Mouse (Mus musculus): Measurements from ENCODE around the gene Ccdc136.

The Ccdc136 gene

DNA sequence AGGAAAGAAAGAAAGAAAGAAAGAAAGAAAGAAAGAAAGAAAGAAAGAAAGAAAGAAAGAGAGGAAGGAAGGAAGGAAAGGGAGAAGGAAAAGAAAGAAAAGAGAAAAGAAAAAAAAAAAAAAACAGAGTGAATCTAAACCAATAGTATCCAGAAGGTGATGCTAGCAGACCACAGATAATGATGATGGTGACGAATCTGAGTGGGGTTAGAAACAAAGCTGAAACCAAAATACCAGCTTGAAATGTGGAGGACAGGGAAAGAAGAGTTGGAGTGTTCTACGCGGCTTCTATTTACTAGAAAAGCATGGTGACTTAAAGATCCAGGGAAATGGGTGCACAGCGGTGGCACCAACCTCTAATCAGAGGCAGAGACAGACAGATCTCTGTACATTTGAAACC, 4.3 kb upstream of the Ccdc136 start:
- DNase-seq (ENCODE audit: low read depth, low spot score): no peak

DNA sequence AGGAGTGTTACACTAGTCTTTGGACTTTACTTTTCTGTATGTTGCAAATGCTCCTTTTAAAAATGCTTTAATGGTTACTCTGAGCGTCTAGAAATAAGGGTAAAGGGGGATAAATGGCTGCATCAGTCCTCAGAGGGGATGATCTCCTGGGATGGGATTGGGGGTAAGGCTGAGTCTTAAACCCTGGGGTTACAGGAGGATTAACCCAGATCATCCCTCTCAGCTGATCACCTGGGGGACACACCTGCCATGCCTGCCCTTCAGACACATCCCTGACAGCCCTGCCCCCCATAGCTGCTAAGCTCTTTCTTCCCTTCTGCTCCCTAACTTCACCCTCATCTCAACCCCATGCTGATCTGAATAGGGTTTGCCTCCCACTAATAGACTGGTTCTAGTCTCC, 1.8 kb upstream of the Ccdc136 start:
- peak; percentile 71 for DNase-seq (ENCODE audit: low read depth, low spot score)

DNA sequence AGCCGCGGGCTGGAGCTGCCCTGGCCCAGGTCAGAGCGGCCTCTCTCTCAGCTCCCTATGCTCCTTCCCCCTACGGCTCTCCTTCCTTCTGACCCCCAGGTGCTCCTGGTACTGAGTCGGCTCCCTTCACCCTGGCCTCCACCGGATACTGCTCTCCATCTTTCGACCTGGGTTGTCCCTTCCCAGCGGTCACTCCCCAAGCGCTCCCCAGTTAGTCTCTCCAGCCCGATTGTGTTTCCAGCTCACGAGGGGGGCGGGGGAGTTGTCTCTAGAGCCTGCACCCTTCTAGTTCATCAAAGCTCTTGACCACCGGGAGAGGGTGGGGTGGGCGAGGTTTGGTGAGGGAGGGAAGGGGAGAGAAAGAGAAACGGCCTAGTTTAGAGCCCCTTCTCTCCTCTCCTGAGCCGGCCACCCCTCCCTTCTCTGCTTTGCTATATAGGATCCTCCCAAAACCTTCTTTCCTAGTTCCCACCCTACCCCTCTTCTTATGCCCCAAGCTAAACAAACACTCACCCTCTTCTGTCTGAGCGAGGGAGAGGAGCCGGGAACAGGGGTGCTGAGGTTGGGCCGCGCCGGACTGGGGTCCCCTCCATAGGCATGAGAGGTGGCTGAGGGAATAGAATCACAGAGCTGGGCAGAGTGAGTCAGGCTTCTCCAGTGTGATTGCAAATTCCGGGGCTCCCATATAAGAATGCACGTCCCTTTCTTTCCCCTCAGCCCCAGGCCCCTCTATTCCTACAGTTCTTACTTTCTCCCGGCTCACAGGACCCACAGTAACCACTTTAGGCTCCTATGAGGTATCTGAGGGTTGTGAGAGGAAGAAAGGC, 818 bp downstream of the Ccdc136 start:
- no peak for DNase-seq (ENCODE audit: low read depth, low spot score)

DNA sequence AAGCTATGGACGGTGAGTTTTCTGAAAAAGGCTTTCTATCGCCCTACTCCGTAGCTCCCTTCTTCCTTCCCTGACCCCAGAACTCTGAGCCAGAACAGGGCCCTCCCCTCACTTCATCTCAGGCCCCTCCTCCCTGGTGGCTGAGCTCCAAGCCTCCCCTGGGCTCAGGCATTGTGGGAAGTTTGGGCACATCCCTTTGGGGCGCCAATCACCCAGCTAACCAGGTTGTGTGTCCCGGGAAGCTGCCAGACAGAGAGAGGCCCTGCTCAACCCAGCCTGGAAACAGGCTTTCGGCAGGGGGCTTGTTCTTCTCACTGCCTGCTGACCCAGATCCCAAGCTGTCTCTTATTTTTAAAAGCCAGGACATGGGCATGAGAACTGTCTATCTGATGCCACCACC, 1.5 kb downstream of the Ccdc136 start:
- no peak for DNase-seq (ENCODE audit: low read depth, low spot score)

GRCm38 (mm10) chr6:29399851-29400250, 3.7 kb downstream of the Ccdc136 start:
- DNase-seq (ENCODE audit: low read depth, low spot score): no peak

DNA sequence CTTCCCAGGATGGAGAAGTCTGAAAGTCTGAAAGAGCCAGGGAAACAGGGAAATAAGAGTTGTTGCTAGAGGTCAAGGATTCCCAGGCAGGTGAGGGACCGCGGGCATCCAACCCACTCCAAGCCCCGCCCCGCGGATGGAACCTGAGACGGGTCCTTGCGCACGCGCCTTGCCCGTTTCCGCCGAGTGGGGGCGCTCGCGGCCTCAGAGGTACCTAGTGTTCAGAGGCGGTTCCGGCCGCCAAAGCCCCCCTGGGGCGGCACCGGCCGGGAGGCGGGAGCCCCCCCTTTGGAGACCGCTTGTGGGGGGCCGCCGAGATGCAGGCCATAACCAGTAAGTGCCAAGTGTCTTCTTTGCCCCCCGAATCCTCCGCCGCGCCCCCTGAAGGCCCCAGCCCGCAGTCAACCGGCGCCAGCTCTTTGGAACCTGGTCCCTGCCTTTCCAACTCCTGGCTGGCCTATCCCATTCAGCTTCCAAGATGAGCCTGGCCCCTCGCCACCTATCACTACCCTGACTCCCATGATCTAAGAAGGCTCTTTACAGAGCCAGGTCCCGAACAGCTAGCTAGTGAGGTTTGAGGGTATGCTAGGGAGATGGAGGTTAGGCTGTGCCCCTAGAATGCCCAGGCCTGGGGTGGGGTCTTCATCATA, 6.7 kb downstream of the Ccdc136 start:
- no peak for DNase-seq (ENCODE audit: low read depth, low spot score)

DNA sequence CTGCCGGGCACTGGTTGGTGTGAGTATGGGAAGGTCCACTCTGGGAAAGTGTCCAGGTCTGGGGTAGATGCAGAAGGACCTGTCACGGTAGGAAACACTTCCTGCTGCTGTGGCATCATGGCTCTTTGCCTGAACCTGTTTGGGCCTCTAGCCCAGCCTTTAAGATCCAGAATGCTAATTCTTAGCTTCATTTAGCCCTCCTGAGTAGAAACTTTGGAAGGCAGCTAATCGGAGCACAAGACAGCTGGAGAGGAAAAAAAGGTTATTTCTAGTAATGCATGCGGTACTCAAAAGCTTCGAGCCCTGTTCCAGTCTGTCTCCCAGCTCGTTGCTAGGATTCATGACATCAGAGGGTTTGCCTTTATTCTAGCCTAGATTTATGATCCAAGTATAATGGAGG, 10.3 kb downstream of the Ccdc136 start:
- DNase-seq (ENCODE audit: low read depth, low spot score): no peak

- no peak for DNase-seq (ENCODE audit: low read depth, low spot score)
Measured at GRCm38 (mm10) chr6:29415446-29415845, 19.3 kb downstream of the Ccdc136 start.

DNA sequence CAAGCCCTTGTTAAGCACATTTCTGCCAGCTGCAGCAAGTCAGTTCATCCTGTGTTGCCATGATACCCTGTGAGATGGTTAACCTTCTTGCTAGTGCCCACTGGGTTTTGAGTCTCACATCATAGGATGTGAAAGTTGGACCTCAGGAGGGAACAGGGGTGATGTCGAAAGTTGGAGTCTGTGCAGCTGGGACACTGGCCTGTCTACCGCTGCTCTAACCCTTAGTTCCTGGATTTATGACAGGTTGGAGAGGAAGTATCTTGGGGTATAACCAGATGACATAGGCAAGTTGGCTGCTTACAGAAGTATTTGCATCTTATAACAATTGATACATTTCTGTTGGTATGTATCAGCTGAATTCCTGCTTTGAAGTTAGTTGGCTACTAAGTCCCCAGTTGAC, 24.5 kb downstream of the Ccdc136 start:
- DNase-seq (ENCODE audit: low read depth, low spot score): no peak

DNA sequence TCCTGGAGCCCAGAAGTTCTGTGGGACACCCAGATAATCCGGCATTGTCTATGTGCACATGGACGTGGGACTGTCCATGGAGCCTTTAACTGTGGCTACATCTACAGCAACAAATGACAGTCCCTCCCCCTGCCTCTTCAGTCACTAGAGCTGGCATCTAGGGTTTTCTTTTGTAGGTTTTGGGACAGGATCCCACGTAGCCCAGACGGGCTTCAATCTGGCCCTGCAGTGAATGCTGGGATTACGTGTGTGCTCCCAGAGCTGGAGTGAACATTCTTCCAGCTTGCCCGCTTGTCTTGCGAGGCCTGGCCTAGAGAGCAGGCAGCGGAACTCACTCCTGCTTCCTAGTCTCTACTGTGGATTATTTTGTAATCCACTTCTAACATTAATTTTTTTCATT, 29.0 kb downstream of the Ccdc136 start:
- no peak for DNase-seq (ENCODE audit: low read depth, low spot score)

- DNase-seq (ENCODE audit: low read depth, low spot score): no peak
Measured at GRCm38 (mm10) chr6:29426331-29426730, 30.2 kb downstream of the Ccdc136 start.

DNA sequence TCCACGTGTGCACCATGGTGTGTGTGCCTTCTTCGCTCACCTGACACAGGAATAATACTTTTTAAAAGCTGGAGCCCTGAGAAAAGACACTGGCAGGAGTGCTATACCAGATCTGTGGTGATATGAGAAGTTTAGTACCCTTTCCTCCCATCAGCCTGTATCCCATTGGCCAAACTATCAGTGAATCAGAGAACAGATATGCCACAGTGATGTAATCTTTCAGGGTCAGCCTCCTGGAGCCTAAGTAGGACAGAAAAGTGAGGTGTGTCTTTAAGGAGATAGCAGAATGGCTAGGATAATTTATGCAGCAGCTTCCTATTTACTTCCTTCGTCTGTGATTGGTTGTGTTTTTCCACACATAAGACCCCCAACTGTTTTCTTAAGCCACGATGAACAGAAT, 32.1 kb downstream of the Ccdc136 start:
- DNase-seq (ENCODE audit: low read depth, low spot score): no peak

DNA sequence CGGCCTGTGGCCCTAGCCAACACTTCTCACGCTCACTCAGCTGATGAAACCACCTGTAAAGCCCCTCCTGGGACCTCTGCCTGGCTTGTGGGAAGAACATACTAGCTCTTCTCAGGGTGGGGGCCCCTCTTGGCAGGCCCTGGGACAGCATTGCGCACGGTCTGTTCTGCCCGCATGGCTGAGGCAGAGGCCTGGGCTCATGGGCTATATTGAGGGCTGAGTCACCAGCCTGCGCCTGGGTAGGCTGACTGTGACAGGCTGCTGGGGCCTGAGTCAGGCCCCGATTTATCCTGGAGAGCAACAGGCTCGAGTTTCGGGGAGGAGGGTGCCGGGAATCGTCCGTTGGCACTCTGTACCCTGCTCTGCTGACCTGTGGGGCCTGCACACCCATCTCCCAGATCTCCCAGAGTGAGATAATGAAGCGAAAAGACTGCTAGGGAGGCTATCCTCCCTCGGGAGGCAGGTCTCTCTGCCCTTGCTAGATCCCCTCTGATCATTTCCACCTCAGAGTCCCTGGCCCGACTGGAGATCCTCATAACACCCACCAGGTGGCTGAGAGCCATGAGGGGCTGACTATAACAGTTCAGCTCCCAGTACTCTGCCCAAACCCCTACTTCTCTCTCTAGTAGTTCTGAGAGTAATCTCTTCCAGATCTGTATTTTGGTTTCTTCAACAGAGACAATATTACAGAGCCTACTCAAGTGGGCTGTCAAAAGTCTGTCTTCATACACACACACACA, 34.7 kb downstream of the Ccdc136 start:
- DNase-seq (ENCODE audit: low read depth, low spot score): no peak

GRCm38 (mm10) chr6:29431473-29431872, 35.4 kb downstream of the Ccdc136 start:
- no peak for DNase-seq (ENCODE audit: low read depth, low spot score)

DNA sequence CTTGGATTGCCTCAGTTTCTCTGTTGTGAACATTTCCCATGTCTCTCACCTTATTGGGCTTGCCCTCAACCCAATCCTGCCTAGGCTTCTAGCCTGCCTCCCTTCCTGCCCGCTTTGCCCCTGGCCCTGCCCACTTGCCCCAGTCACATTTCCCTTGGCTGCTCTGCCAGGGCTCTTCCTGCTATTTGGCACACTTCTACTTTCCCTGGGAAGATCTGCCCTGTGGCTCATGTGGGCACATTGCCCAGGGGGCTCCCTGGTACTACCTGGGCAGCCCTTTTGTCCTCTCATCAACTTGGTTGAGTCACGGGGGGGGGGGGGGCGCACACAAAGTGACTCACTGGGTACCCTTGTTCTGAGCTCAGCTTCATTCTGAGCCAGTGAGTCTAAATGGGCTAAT, 36.0 kb downstream of the Ccdc136 start:
- DNase-seq (ENCODE audit: low read depth, low spot score): no peak

DNA sequence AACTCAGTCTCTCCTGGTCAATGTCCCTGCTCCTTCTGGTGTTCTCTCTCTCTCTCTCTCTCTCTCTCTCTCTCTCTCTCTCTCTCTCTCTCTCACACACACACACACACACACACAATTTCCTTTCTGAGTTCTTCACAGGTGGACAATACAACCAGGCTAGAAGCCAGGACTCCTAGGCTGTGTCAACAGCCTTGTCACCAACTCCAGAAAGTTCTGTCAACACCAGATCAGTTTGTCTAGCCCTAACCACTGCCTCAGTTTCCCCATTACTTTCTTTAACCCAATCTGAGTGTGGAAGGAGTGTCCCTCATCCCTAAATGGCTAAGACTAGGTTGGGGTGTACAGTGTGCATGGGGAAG, 36.5 kb downstream of the Ccdc136 start:
- DNase-seq (ENCODE audit: low read depth, low spot score): no peak

DNA sequence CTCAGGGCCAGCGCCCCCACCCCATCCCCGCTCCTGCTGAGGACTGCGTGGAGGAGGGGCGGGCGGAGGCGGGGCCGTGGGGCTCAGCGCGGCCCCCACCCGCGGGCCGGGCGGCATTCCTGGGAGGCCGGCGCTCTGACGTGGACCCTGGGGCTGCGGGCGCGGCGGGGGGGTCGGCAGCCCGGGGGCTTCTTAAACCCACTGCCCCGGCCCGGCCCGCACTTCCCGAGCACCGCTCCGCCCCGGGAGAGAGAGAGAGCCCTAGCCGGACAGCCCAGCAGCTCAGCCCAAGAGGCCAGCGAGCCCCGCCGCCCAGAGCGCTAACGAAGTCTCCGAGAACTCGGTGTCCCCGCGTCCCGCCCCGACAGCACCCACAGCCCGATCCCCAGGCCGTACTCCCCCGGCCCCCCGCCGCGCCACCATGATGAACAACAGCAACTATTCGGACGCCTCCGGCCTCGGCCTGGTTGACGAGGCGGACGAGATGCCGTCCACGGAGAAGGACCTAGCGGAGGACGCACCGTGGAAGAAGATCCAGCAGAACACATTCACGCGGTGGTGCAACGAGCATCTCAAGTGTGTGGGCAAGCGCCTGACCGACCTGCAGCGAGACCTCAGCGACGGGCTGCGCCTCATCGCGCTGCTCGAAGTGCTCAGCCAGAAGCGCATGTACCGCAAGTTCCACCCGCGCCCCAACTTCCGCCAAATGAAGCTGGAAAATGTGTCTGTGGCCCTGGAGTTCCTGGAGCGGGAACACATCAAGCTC, 37.1 kb downstream of the Ccdc136 start, which contains the start of gene Flnc:
TSS of gene Flnc (plus strand) at position 219 of the 766 bp plus-strand sequence.
- no peak for DNase-seq (ENCODE audit: low read depth, low spot score)

DNA sequence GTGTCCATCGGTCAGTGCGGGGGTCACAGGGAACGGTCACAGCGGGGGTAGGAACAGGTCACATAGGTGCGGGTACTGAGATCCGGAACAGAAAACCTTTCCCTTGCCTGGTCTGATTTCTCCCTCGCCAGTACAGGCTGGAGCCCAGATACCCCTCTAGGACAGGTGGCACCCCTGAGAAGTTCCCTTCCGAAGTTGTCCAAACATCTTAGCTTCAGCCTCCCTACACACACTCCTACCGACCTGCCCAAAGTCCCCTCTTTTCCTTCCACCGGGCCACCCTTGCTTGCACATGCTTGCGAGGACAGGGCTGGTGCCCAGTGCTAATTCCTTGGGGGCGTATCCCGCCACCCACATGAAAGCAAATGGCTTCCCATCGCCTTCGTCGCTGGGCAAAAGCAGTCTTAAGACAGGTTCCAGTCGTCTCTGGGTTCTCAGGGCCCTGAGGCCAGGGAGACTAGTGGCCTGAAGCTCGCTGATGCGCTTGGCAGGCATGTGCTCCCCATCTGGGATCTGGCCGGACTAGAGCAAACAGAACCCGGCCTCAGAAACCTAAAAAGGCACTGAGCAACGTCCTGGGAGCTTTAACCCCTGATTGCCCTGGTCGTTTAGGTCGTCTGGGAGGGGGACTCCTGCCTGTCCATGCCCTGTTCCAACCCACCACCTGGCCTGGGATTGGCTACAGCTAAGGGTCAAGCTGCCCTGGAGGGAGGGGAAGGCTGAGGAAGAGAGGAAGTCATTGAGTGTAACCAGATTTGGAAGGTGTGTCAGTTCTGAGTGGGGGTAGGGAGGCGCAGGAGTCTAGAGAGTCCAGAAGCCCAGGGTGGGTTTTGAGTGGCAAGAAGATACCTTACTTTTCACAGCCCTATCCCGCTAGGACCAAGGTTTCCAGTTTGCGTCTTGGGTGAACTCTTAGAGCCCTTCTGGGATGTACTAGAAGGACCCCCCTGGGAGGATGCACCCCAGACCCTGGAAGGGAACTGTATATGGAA, 38.0 kb downstream of the Ccdc136 start:
- no peak for DNase-seq (ENCODE audit: low read depth, low spot score)

- DNase-seq (ENCODE audit: low read depth, low spot score): no peak
Measured at GRCm38 (mm10) chr6:29434911-29435691, 39.0 kb downstream of the Ccdc136 start.

DNA sequence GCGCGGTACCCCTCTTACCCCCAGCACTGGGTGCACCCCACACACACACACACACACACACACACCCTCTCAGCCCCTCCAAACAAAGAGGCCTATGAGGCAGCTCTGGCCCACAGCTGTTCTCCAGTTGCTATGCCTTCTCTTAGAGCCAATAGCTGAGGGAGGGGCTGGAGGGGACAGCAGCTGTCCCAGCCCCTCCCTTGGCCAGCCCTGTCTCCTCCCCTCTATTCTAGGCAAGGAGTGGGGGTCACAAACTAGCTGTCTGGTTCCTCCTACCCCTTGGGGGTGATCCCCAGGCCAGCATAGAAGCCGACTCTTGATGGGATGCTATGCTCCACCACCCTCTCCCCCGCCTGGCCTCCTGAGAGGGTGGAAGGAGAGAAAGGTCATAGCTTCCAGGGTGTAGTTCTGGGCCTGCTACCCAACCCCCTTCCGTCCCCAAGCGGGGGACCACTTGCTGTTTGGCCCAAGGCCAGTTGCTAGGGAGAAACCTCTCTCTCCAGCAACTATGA, 39.9 kb downstream of the Ccdc136 start:
- DNase-seq (ENCODE audit: low read depth, low spot score): no peak

Data from retina, adult 2 months (tissue).